Mouse (Mus musculus) heart, embryonic 10.5 days (tissue): Measurements from ENCODE around the gene Grwd1. TPM values are rescaled to one million over a fixed set of nuclear protein-coding genes. Genes with fewer than 3 reads are reported as not detected.
A peak's percentile ranks its signal among the peaks of the same experiment; 100 is the strongest.

Experiments
- DNase-seq: peaks from one replicate; pipeline ENCODE4 v3.0.0-alpha.2; 2017; ENCODE audit warnings: low spot score
- H3K27ac ChIP-seq: fragments of 300-500 bp; sonication (generic); 2 replicates; pipeline ENCODE4 v1.5.1; 2016; ENCODE audit warnings: mild to moderate bottlenecking
- H3K27me3 ChIP-seq: fragments of 300-500 bp; sonication (generic); 2 replicates; pipeline ENCODE4 v1.6.1; 2016; ENCODE audit warnings: mild to moderate bottlenecking; ENCODE audit not compliant: poor library complexity, insufficient read depth, severe bottlenecking
- H3K36me3 ChIP-seq: fragments of 300-500 bp; sonication (generic); 2 replicates; pipeline ENCODE4 v1.6.1; 2016; ENCODE audit warnings: mild to moderate bottlenecking, moderate library complexity
- H3K4me1 ChIP-seq: fragments of 300-500 bp; sonication (generic); 2 replicates; pipeline ENCODE4 v1.6.1; 2016; ENCODE audit warnings: mild to moderate bottlenecking
- H3K4me3 ChIP-seq: fragments of 300-500 bp; sonication (generic); 2 replicates; pipeline ENCODE4 v1.5.1; 2016; ENCODE audit warnings: mild to moderate bottlenecking, moderate library complexity
- H3K9me3 ChIP-seq: fragments of 300-500 bp; sonication (generic); 2 replicates; pipeline ENCODE4 v1.6.1; 2016; ENCODE audit warnings: mild to moderate bottlenecking, moderate library complexity
- WGBS: fragments of 180-500 bp; shearing (Covaris S2); methylation state at CpG from one replicate; pipeline ENCODE4 v1.1.7; 2016; 5-methylcytosine and 5-hydroxymethylcytosine counted together
- polyA plus RNA-seq: library from polyadenylated mRNA; unstranded; fragments of >200 nt; fragmentation: Nextera tagmentation; extraction: Ambion mirVana; gene quantifications from 2 replicates; pipeline ENCODE4 v1.2.1, GENCODE M21; 2016

The Grwd1 gene
- polyA plus RNA-seq, 1 experiment from 2014 or later = 97.9 TPM

DNA sequence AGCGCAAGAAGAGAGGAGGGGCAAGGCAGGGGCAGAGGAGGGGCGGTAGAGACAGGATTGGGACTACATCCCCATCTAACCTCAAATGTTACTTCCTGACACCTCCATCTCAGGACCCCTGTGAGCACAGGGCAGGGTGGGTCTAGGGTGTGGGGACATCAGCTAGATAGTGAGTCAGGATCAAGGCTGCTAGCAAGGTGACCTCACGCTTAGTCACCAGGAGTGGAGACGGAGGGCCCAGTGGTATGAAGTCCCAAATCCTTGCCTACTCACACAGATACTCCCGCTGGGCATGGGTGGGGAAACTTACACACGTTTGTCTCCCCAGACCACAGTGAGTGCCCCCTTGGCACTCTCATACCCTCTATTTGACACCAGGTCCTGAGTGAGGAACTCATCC is 28.2 kb downstream of the Grwd1 start:
- WGBS = 83% methylated on average over 6 of the region's 6 CpGs
- H3K9me3 ChIP-seq = no peaks in the 10 kb centered on the region
- peaks cover 39% of the 10 kb centered on the region for H3K27me3 ChIP-seq
- no peak overlapping the region for H3K4me3 ChIP-seq
- H3K27ac ChIP-seq = no peak overlapping the region
- H3K36me3 ChIP-seq = peaks cover 22% of the 10 kb centered on the region
- no peak for DNase-seq
- peaks cover 31% of the 10 kb centered on the region for H3K4me1 ChIP-seq

DNA sequence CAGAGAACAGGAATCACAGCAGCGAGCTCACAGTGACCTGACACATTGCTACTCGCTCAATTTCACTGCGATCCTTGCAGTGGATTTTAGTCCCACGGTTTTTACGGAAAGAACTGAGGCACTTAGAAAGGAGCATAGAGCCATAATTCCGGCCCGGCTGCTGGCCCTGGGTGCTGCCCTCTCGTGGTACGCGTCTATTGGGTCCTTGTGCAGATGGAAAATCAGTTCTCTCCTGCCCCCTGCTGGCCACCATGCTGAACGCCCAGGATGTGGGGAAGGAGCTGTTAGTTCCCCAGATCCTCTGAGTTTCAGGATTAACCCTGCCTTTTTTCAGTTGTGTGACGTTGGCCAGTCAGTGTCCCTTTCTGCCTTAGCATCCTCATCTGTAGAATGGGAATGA is 29.4 kb downstream of the Grwd1 start:
- no peaks in the 10 kb centered on the region for H3K9me3 ChIP-seq
- DNase-seq = peak; percentile 95
- no peak overlapping the region for H3K27ac ChIP-seq
- peaks cover 10% of the 10 kb centered on the region; the same call in 1 of the 2 replicates for H3K36me3 ChIP-seq
- H3K4me1 ChIP-seq = peaks cover 35% of the 10 kb centered on the region
- H3K4me3 ChIP-seq = peak overlapping the region; percentile 38
- WGBS = 3% methylated on average over 12 of the region's 12 CpGs
- peaks cover 51% of the 10 kb centered on the region for H3K27me3 ChIP-seq

DNA sequence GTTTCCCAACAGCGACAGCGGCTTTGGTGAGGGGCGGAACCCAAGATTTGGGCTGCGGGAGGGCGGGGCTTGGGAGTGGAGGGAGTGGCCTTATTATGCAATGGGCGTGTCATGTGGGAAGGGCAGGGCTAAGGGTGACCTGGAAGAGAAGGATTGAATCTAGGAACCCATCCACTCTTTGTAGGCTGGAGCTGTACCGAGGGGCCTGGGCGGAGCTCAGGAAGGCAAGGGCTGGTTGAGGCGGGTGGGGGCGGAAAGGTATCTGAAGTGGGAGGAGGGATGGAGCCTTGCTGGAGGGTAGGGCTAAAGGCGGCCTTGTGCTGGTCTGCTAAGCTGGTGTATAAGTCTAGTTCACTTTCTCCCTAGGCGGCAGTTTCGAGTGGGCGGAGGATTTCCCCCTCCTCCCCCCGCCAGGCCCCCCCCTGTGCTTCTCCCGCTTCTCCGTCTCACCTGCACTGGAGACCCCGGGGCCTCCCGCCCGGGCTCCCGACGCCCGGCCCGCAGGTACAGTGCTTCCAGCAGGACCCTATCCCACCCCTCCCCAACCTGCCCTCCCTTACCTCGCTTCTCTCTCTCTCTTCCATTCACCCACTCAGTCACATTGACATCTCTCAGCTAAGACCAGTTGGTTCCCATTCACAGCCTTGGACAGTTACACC is 30.1 kb downstream of the Grwd1 start:
- H3K9me3 ChIP-seq = no peaks in the 10 kb centered on the region
- WGBS = 12% methylated on average over 24 of the region's 25 CpGs
- peak overlapping the region; percentile 38 for H3K4me3 ChIP-seq
- peak overlapping the region; percentile 47; the same call in 1 of the 2 replicates for H3K27ac ChIP-seq
- peaks cover 29% of the 10 kb centered on the region for H3K4me1 ChIP-seq
- peaks cover 57% of the 10 kb centered on the region for H3K27me3 ChIP-seq
- peak; percentile 87 for DNase-seq
- H3K36me3 ChIP-seq = 0 out of 2 replicates have a peak, but pooled peaks cover 4% of the 10 kb centered on the region

DNA sequence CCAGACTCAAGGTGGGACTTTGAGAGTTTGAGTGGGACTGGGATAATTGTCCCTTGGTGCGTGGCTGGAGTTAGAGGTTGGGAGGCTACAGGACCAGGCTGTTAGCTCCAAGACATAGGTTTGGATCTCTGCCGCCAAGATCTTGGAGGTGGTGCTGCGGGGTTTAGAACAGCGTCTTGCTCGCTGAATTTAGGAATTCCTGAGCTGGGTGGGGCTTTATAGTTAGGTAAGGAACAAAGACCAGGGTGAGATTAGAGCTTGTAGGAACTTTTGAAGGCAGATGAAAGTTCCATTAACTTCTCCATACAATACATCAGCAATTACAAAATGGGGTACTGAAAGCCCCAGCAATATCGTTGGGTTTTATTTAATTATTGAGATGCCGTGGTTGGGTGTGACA is 30.7 kb downstream of the Grwd1 start:
- 36% methylated on average over 7 of the region's 7 CpGs for whole genome bisulfite sequencing
- Histone ChIP-seq H3K27ac (no peak overlapping the region), H3K27me3 (peaks cover 64% of the 10 kb centered on the region), H3K36me3 (peaks cover 7% of the 10 kb centered on the region; the same call in 1 of the 2 replicates), H3K9me3 (no peaks in the 10 kb centered on the region), H3K4me1 (peaks cover 29% of the 10 kb centered on the region), H3K4me3 (peak overlapping the region; percentile 38; the same call in 1 of the 2 replicates)
- DNase-seq = no peak

DNA sequence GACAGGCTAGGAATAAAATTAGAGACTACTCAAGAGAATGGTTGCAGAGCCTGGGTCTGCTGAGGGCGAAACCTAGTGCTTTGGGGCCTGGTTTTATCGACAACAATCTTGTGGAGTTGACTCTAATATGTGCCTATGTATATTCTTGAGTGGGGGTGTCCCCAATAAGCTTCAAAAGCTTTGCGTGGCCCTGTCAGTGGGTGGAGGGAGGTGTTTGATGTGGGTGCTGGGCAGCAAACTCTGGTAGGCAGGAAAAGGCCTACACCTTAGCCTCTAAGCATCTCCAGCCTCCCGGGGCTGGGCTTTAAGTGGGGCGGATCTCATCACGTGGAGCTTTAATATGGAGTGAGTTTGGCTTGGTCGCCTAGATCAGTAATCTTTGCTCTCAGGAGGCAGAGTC is 31.8 kb downstream of the Grwd1 start:
- 41% methylated on average over 7 of the region's 7 CpGs for WGBS
- Histone ChIP-seq H3K36me3 (peaks cover 16% of the 10 kb centered on the region; the same call in 1 of the 2 replicates), H3K27ac (no peak overlapping the region)

DNA sequence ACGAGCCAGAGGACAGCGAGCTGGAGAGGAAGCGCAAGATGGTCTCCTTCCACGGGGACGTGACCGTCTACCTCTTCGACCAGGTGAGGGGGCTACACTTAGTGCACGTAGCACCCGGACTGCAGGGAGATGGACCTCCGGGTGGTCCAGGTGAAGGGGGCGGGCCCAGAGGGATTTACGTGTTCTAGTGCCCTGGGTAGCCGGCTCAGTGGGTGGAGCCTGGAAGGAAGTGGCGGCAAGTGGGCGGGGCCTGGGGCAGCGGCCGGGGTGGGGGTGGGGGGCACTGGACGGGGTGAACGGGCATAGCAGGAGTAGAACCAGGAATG is 32.3 kb downstream of the Grwd1 start:
- Histone ChIP-seq H3K27me3 (peaks cover 79% of the 10 kb centered on the region), H3K36me3 (peaks cover 20% of the 10 kb centered on the region; the same call in 1 of the 2 replicates), H3K9me3 (no peaks in the 10 kb centered on the region), H3K4me1 (peaks cover 29% of the 10 kb centered on the region), H3K4me3 (peak overlapping the region; percentile 68), H3K27ac (peak overlapping the region; percentile 82)
- DNase-seq = no peak
- 1% methylated on average over 19 of the region's 19 CpGs for WGBS

More for the DNA sequence above, 31.8 kb downstream of the Grwd1 start:
- no peak for DNase-seq
- peaks cover 75% of the 10 kb centered on the region for H3K27me3 ChIP-seq
- H3K9me3 ChIP-seq = no peaks in the 10 kb centered on the region
- peaks cover 29% of the 10 kb centered on the region for H3K4me1 ChIP-seq
- peak overlapping the region; percentile 68 for H3K4me3 ChIP-seq

DNA sequence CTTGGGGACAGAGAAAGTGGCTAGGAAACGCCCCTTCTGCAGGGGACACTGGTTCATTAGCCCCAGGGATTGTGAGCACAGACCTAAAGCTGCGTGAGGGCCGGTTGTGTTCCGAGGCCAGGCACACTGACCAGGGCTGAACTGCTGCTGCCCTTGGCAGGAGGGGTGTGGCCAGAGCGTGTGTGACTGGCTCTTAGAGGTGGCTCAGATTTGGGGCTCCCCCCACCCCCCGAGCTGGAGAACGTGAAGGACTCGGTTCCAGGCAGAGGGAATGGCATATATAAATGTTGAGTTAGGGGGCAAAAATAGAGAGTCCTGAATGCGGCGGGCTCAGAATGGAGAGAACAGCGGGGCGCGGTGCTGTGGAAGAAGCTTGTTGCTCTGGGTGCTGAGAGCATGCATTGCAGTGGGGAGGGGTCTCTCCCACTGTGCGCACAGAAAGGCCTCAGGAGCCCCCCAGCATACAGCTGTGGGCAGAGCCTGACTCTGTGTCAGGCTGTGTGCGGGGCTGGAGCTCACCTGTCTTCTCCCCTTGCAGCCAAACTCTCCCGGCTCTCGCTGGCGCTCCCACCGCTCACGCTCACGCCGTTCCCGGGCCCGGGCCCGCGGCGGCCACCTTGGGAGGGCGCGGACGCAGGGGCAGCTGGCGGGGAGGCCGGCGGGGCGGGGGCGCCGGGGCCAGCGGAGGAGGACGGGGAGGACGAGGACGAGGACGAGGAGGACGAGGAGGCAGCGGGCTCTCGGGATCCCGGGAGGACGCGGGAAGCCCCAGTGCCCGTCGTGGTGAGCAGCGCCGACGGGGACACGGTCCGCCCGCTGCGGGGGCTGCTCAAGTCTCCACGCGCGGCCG is 32.9 kb downstream of the Grwd1 start:
- Histone ChIP-seq H3K27me3 (peaks cover 85% of the 10 kb centered on the region), H3K4me1 (peaks cover 29% of the 10 kb centered on the region), H3K27ac (peak overlapping the region; percentile 82), H3K9me3 (no peaks in the 10 kb centered on the region), H3K4me3 (peak overlapping the region; percentile 68), H3K36me3 (peaks cover 22% of the 10 kb centered on the region; the same call in 1 of the 2 replicates)
- DNase-seq = no peak
- 2% methylated on average over 59 of the region's 60 CpGs for WGBS

DNA sequence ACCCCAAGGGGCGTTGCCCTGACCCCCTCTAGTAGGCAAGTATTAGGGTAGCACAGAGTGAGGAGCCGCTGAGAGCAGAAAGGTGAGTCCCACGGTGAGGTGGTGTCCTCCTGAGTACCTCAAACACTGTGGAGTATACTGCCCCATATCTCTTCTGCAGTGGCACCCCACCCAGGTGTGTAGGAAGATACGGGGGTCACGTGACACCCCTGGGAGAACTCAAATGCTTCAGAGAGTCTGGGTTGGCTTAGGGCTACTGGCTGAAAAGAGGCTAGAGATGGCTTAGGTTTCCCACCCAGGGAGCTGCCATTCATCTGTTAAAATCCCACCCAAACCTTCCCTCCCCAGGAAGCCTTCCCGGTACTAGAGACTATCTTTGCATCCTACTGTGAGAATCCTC is 33.8 kb downstream of the Grwd1 start:
- Histone ChIP-seq H3K27me3 (peaks cover 95% of the 10 kb centered on the region), H3K4me1 (peaks cover 29% of the 10 kb centered on the region), H3K4me3 (0 out of 2 replicates have a peak overlapping the region, but pooled peaks have one; percentile 68), H3K27ac (no peak overlapping the region), H3K36me3 (peaks cover 30% of the 10 kb centered on the region), H3K9me3 (no peaks in the 10 kb centered on the region)
- WGBS = 35% methylated on average over 6 of the region's 6 CpGs
- DNase-seq = no peak

DNA sequence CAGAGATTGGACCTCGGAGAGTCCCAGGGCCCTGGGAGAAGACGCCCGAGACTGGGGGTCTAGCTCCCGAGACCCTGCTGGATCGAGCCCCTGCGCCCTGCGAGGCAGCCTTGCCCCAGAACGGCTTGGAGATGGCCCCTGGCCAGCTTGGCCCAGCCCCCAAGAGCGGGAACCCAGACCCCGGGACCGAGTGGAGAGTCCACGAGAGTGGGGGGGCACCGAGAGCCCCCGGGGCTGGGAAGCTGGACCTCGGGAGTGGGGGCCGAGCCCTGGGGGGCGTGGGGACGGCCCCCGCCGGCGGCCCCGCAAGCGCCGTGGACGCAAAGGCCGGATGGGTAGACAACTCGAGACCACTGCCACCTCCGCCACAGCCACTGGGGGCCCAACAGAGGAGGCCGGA is 35.8 kb downstream of the Grwd1 start:
- H3K36me3 ChIP-seq = peaks cover 42% of the 10 kb centered on the region
- DNase-seq = no peak
- no peak overlapping the region for H3K4me3 ChIP-seq
- WGBS = 91% methylated on average over 29 of the region's 29 CpGs
- peaks cover 90% of the 10 kb centered on the region for H3K27me3 ChIP-seq
- no peak overlapping the region for H3K27ac ChIP-seq
- no peaks in the 10 kb centered on the region for H3K9me3 ChIP-seq
- H3K4me1 ChIP-seq = peaks cover 17% of the 10 kb centered on the region

DNA sequence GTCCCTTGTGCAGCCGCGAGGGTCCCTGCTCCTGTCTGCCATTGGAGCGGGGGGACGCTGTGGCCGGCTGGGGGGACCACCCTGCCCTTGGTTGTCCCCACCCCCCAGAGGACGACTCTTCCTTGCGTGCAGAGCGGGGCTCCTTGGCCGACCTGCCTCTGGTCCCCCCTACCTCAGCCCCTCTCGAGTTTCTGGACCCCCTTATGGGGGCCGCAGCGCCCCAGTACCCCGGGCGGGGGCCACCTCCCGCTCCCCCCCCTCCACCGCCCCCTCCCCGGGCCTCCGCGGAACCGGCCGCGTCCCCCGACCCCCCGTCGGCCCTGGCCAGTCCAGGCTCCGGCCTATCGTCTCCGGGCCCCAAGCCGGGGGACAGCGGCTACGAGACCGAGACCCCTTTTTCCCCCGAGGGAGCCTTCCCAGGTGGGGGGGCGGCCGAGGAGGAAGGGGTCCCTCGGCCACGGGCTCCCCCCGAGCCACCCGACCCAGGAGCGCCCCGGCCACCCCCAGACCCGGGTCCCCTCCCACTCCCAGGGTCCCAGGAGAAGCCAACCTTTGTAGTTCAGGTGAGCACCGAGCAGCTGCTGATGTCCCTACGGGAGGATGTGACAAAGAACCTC is 36.7 kb downstream of the Grwd1 start:
- no peak for DNase-seq
- 74% methylated on average over 36 of the region's 44 CpGs for WGBS
- Histone ChIP-seq H3K4me3 (no peak overlapping the region), H3K27me3 (peaks cover 81% of the 10 kb centered on the region), H3K27ac (no peak overlapping the region), H3K36me3 (peaks cover 50% of the 10 kb centered on the region), H3K4me1 (peaks cover 17% of the 10 kb centered on the region), H3K9me3 (no peaks in the 10 kb centered on the region)

DNA sequence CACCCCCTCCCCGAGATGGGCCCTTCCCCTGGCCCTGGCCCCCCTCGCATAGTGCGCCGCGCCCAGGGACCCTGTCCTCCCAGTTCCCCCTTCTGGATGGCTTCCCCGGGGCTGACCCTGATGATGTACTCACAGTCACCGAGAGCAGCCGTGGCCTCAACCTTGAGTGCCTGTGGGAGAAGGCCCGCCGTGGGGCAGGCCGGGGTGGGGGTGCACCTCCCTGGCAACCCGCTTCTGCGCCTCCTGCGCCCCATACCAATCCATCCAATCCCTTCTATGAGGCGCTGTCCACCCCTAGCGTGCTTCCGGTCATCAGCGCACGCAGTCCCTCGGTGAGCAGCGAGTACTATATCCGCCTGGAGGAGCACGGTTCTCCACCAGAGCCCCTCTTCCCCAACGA is 37.5 kb downstream of the Grwd1 start:
- Histone ChIP-seq H3K9me3 (no peaks in the 10 kb centered on the region), H3K36me3 (peaks cover 54% of the 10 kb centered on the region), H3K27me3 (peaks cover 77% of the 10 kb centered on the region), H3K27ac (no peak overlapping the region), H3K4me1 (peaks cover 10% of the 10 kb centered on the region), H3K4me3 (no peak overlapping the region)
- no peak for DNase-seq
- 63% methylated on average over 24 of the region's 24 CpGs for WGBS

DNA sequence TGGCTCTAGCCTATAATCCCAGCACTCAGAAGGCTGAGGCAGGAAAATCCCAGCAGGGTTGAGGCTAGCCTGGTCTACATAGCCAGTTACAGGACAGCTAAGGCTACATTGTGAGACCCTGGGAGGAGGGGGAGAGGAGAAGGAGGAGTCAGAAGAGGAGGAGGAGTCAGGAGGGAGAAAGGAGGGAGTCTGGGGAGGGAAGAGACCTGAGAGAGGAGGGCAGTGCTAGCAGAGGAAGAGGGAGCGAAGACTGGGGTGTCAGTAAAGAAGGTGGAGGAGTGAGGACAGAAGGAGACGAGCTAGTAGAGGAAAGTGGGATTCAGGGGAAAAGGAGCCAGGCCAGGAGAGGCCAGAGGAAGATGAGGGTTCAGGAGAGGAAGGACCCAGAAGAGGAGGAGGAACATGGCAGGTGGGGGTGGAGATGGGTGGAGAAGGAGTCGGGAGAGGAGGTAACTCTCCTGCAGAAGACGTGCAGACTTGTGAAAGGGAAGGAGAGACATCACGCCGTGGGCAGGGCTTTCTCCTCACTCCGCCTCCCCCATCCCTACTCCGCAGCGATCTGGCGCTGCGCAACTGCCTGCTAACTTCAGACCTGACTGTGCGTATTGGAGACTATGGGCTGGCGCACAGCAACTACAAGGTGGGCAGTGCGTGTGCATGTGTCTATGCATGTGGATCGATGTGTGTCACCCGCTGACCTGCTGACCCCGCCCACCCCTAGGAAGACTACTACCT is 38.8 kb downstream of the Grwd1 start:
- WGBS = 58% methylated on average over 17 of the region's 17 CpGs
- Histone ChIP-seq H3K9me3 (no peaks in the 10 kb centered on the region), H3K4me1 (peaks cover 7% of the 10 kb centered on the region), H3K36me3 (peaks cover 58% of the 10 kb centered on the region), H3K4me3 (no peak overlapping the region), H3K27me3 (peaks cover 77% of the 10 kb centered on the region), H3K27ac (no peak overlapping the region)
- DNase-seq = no peak
